Mouse (Mus musculus) retina, adult 2 months (tissue): ENCODE measurements at regions not wholly inside any gene's neighbourhood (a gene's known extent, or its start where the extent isn't known, plus 50 kb on each side); places are given as distances from the start of the nearest gene placed in this dataset.
A peak's percentile ranks its signal among the peaks of the same experiment; 100 is the strongest.

Experiments used
- DNase-seq: peaks from one replicate; pipeline ENCODE4 v3.0.0-alpha.2; 2012; ENCODE audit warnings: low read depth, low spot score

DNA sequence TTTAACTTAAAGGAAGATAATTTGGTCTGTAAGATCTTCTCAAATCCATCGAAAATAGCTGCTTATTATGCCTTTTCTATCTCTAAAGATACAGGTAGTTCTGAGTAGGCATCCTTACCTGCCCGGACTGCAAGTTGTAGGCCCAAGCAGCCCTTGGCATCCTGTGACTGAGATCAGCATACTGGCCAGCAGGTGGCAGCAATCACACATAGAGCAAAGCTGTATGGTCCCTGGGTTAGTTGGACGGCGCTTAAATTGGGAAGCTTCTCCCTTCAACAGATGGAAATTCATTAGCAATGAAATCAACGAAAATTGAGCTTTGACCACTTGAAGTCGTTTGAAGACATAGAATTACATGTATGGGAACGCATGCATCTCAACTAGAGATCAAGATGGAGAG is 61.0 kb downstream of the Ccng2 start:
- DNase-seq, result peak; percentile 28

DNA sequence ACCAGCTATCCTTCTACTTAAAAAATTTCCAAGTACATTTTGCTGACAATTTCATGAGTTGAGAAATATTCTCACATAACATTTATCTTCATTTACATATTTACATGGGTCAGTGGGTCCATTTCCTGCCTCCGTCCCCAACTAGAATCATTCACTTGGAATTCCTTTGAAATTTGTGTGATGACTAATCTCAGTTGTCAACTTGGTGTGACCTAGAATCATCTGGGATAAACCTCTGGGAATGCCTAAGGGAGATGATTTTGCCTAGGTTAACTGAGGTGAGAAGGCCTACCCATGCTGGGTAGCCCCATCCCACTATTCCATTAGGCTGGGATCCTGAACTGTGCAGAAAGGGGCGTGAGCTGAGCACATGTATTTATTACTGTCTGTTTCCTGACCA is 63.8 kb downstream of the Ccng2 start:
- no peak for DNase-seq

DNA sequence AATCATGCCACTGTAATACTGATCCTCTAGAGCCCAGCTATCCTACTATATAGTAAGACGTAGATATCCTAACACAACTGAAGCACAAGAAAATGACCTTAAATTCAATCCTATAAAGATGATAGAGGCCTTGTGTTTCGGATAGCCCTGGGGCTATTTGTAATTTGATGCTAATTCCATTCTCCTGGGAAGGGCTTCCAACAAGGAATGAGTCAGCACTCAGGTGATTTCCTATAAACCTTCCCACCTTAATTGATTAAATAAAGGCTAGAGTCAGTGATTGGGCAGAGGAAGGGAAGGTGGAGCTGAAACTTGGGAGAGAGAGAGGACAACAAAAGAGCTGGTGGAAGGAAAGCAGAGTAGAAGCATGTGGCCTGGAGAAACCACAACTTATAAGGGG is 86.0 kb downstream of the Ccng2 start:
- DNase-seq, result no peak
